Mouse (Mus musculus): ENCODE measurements around the gene Pak1. TPM values are rescaled to one million over a fixed set of nuclear protein-coding genes. Genes with fewer than 3 reads are reported as not detected.

Pak1 gene
- total RNA-seq, 2 experiments from 2014 or later, result 26.9 to 31.3 TPM

GRCm38 (mm10) chr7:97775923-97776322, 12.4 kb upstream of the Pak1 start:
- DNase-seq (ENCODE audit: low spot score in 2 of 2), result no peak

GRCm38 (mm10) chr7:97777191-97777590, 11.2 kb upstream of the Pak1 start:
- DNase-seq (ENCODE audit: low spot score in 2 of 2), result no peak

GRCm38 (mm10) chr7:97780222-97780621, 8.1 kb upstream of the Pak1 start:
- no peak for DNase-seq (ENCODE audit: low spot score in 2 of 2)

GRCm38 (mm10) chr7:97780815-97781214, 7.5 kb upstream of the Pak1 start:
- no peak for DNase-seq (ENCODE audit: low spot score in 2 of 2)

GRCm38 (mm10) chr7:97781496-97781895, 6.8 kb upstream of the Pak1 start:
- no peak for DNase-seq (ENCODE audit: low spot score in 2 of 2)

- no peak for DNase-seq (ENCODE audit: low spot score in 2 of 2)
Measured at GRCm38 (mm10) chr7:97783523-97783922, 4.8 kb upstream of the Pak1 start.

- DNase-seq (ENCODE audit: low spot score in 2 of 2), result no peak
Measured at GRCm38 (mm10) chr7:97788669-97789483, 535 bp downstream of the Pak1 start.

- DNase-seq (ENCODE audit: low spot score in 2 of 2), result no peak
Measured at GRCm38 (mm10) chr7:97790272-97790671, 1.9 kb downstream of the Pak1 start.

- no peak for DNase-seq (ENCODE audit: low spot score in 2 of 2)
Measured at GRCm38 (mm10) chr7:97792324-97792723, 4.0 kb downstream of the Pak1 start.

GRCm38 (mm10) chr7:97803116-97803515, 14.8 kb downstream of the Pak1 start:
- DNase-seq (ENCODE audit: low spot score in 2 of 2), result no peak

- DNase-seq (ENCODE audit: low spot score in 2 of 2), result no peak
Measured at GRCm38 (mm10) chr7:97804245-97805066, 16.1 kb downstream of the Pak1 start.

- no peak for DNase-seq (ENCODE audit: low spot score in 2 of 2)
Measured at GRCm38 (mm10) chr7:97805067-97805365, 16.7 kb downstream of the Pak1 start.

- DNase-seq (ENCODE audit: low spot score in 2 of 2), result no peak
Measured at GRCm38 (mm10) chr7:97809307-97809706, 21.0 kb downstream of the Pak1 start.

- no peak for DNase-seq (ENCODE audit: low spot score in 2 of 2)
Measured at GRCm38 (mm10) chr7:97821875-97822274, 33.5 kb downstream of the Pak1 start.

- no peak for DNase-seq (ENCODE audit: low spot score in 2 of 2)
Measured at GRCm38 (mm10) chr7:97829091-97829490, 40.8 kb downstream of the Pak1 start.

GRCm38 (mm10) chr7:97830739-97831138, 42.4 kb downstream of the Pak1 start:
- no peak for DNase-seq (ENCODE audit: low spot score in 2 of 2)

GRCm38 (mm10) chr7:97832987-97833386, 44.6 kb downstream of the Pak1 start:
- no peak for DNase-seq (ENCODE audit: low spot score in 2 of 2)

- DNase-seq (ENCODE audit: low spot score in 2 of 2), result no peak
Measured at GRCm38 (mm10) chr7:97838574-97838973, 50.2 kb downstream of the Pak1 start.

GRCm38 (mm10) chr7:97841311-97841710, 53.0 kb downstream of the Pak1 start:
- DNase-seq (ENCODE audit: low spot score in 2 of 2), result no peak

- no peak for DNase-seq (ENCODE audit: low spot score in 2 of 2)
Measured at GRCm38 (mm10) chr7:97842332-97842731, 54.0 kb downstream of the Pak1 start.

GRCm38 (mm10) chr7:97842806-97843570, 54.6 kb downstream of the Pak1 start:
- peak; percentile 50 to 60 for DNase-seq (ENCODE audit: low spot score in 2 of 2)

GRCm38 (mm10) chr7:97844419-97844818, 56.1 kb downstream of the Pak1 start:
- DNase-seq (ENCODE audit: low spot score in 2 of 2), result no peak

All from adrenal gland, adult 18-20 months (tissue).